Mouse (Mus musculus) cerebellum, adult 9-11 months (tissue): ENCODE data around the gene Gm20695.
"Not testable (repeated sequence)": the region's sequence is repeated elsewhere in the genome, so short reads cannot be mapped to it uniquely, and the experiment has no call there.

Experiments used
- DNase-seq: peaks from one replicate; pipeline ENCODE4 v3.0.0; 2022

The Gm20695 gene

DNA sequence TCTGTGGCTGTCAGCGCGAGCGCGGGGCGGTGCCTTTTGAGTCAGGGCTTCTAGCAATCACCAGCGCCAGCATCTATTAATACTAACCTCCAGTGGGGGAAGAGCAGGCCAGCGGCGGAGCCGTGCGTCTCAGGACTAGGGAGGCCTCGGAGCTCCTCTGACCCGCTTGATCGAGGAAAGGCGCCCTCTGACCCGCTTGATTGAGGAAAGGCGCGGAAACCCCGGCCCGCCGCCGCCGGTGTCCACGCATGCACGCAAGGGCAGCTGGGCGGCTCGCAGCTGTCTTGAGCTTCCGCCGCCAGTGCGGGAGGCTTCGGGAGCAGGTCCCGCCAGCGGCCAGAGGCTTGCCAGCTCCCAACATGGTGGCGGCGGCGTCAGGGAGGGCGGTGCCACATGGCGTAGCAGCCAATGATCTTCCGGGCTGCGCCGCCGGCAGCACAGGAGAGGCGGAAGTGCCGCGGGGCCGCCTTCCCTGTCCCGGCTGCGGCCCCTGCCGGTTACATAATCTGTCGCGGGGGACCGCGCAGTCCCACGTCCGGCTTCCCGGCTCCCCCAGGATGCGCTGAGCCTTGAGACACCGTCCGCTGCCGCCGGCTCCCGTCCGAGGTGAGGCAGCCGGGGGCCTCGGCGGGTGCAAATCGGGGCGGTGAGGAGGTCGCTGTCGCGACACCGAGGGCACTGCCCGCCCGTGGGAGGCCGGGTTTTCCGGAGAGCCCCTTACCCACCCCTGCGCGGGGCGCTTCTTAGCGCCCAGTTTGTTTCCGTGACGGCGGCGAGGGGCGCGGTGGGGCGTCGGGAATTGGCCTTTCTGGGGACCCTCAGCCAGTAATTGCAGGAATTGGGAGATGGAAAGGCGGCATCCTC lies at the start of gene Gm20695, which contains the start of gene Zfp597:
TSS of gene Gm20695 (plus strand) at position 448 of the 864 bp plus-strand sequence.
TSS of gene Zfp597 (minus strand) at position 361 of the 864 bp plus-strand sequence.
- peak; percentile 95 for DNase-seq

DNA sequence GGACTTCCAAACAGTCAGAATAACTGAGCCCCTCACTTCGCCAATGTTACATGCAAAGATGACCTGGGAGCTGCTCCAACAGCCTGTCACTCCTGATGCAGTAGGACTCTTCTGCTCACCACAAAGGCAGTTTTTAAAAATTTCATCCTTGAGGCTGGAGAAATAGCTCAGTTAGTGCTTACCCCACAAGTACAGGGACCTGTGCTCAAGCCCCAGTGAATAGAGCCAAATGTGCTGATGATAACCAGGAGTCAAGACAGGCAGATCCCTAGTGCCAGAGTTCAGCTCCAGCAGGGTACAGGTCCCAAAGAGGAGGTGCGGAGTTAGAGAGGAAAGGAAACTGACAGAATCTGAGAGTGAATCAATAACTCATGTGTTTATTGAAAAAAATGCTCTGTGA lies 49.0 kb upstream of the Gm20695 start:
- no peak for DNase-seq

DNA sequence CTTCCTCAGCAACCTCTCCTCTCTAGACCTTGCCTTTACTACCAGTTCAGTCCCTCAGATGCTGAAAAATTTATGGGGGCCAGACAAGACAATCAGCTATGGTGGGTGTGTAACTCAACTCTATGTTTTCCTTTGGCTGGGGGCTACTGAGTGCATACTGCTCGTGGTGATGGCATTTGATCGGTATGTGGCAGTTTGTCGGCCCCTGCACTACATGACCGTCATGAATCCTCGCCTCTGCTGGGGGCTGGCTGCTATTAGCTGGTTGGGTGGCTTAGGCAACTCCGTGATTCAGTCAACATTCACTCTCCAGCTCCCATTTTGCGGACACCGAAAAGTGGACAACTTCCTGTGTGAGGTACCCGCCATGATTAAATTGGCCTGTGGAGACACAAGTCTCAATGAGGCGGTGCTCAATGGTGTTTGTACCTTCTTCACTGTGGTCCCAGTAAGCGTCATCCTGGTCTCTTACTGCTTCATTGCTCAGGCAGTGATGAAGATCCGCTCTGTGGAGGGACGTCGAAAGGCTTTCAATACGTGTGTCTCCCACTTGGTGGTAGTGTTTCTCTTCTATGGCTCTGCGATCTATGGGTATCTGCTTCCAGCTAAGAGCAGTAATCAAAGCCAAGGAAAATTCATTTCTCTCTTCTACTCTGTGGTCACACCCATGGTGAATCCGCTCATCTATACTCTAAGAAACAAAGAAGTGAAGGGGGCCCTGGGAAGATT lies 45.1 kb upstream of the Gm20695 start:
- no peak for DNase-seq

DNA sequence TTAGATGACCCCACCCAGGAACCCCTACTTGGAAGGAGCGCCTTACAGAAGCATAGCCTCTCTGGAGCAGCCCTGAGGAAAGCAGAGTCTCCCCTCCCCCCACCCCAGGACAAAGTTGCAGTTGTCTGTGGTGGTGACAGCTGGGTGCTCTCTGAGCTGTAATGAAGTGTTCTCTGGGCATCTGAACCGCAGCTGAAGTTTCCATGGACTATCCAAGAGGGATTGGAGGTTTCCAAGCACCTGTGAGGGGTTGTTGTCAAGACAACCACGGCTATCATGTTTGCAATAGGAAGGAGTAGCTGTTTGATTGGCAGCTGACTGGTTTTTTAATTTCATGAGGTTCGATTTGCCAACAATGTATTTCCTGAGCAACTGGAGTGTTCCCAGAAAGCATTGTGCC lies 41.5 kb upstream of the Gm20695 start:
- no peak for DNase-seq

DNA sequence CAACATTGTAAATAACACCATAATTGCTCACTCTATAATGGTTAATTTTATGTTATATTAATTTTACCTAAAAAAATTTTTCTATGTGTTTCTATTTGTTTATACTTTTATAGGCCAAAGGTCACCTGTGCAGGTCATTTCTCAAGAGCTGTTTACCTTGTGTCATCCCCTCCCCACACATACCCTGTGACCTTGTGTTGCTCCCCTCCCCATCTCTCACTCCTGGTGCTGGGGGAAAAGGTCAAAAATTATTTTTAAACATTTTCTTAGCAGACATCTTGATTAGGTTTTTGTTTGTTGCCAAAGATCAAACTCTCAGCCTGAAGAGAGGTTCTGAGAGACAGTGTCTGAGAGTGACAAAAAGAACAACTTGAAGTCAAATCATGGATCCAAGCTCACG lies 40.7 kb upstream of the Gm20695 start:
- DNase-seq = no peak

DNA sequence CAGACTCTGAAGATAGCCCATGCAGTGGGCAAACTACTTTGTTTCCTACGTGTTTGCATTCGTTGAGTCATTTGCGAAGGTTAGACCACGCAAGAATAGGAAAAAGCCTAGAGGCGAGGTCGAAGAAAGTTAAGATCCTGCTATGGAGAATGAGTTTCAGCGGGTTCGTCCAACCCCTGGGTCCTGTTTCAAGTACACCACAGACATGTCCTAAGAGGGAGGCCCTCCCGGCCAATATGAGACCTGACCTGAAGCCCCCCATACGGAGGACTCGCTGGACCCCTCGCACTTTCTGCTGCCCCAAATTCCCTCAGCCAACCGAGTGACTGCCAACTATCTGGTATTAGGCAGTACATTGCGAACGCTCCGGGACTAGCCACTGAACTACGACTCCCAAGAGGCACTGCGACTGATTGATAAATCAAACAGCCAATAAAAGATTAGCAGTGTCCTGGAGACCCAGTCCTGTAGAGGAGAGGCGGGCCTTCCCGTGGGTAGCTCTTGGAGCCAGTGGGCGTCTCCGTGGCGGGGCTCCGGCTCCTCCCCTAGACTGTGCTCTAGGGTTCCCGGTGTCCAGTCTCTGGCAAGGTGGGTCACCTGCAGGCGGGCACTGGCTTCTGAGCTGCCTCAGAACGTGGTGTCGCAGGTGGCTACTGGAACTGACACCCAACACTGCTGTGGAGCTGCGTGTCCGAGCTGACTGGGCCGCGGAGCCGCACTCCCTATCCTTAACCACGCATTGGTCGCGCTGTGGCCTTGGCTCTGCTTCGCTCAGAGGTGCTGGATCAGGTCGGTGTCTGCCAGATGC lies 37.5 kb upstream of the Gm20695 start, which contains the start of gene Zfp174:
TSS of gene Zfp174 (plus strand) at position 558 of the 808 bp plus-strand sequence.
- DNase-seq = peak; percentile 98

DNA sequence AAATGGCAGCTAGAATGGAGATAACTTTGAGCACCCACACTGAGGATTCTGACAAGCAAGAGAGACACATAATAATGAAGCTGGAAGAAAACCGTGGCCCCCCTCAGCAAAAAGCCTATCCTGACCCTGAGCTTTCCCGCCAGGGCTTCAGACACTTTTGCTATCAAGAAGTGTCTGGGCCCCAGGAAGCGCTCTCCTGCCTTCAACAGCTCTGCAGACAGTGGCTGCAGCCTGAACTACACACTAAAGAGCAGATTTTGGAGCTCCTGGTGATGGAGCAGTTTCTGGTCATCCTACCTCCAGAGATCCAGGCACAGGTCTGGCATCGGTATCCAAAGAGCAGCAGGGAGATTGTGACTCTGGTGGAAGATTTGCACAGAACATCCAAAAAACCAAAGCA lies 36.6 kb upstream of the Gm20695 start:
- no peak for DNase-seq

DNA sequence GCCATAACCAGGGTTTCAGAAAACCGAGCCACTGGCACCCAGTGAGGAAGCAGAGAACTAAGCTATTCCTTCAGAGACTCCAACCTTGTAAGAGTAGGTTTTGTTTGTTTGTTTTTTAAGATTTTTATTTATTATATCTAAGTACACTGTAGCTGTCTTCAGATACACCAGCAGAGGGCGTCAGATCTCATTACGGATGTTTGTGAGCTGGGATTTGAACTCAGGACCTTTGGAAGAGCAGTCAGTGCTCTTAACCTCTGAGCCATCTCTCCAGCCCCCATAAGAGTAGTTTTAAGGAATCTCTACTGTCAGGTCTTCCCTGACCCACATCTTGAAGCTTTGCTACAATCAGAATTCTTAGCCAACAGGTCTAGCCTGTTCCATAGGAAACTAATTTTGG lies 36.0 kb upstream of the Gm20695 start:
- DNase-seq = no peak

DNA sequence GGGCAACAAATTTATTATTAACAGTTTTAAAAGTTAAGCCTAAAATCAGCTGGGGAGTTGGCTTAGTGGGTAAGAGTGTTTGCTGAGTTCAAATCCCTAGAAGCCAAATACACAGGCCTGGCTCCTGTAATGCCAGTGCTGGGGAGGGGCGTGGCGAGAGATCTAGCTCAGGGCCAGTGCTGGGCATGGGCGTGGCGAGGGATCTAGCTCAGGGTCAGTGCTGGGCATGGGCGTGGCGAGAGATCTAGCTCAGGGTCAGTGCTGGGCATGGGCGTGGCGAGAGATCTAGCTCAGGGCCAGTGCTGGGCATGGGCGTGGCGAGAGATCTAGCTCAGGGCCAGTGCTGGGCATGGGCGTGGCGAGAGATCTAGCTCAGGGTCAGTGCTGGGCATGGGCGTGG lies 33.1 kb upstream of the Gm20695 start:
- DNase-seq = not testable (repeated sequence)

DNA sequence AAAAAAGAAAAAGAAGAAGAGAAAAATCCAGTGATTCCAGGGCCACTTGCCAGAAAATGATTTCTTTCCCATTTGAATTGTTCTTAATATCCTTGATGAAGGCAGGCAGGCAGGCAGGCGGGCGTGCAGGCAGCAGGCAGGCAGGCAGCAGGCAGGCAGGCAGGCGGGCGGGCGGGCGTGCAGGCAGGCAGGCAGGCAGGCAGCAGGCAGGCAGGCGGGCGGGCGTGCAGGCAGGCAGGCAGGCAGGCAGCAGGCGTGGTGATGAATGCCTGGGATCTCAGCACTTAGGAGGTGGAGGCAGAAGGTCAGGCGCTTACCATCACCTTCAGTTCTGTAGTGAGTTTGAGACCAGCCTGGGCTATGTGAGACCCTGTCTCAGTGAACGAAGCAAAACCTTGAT lies 31.9 kb upstream of the Gm20695 start:
- DNase-seq = no peak

DNA sequence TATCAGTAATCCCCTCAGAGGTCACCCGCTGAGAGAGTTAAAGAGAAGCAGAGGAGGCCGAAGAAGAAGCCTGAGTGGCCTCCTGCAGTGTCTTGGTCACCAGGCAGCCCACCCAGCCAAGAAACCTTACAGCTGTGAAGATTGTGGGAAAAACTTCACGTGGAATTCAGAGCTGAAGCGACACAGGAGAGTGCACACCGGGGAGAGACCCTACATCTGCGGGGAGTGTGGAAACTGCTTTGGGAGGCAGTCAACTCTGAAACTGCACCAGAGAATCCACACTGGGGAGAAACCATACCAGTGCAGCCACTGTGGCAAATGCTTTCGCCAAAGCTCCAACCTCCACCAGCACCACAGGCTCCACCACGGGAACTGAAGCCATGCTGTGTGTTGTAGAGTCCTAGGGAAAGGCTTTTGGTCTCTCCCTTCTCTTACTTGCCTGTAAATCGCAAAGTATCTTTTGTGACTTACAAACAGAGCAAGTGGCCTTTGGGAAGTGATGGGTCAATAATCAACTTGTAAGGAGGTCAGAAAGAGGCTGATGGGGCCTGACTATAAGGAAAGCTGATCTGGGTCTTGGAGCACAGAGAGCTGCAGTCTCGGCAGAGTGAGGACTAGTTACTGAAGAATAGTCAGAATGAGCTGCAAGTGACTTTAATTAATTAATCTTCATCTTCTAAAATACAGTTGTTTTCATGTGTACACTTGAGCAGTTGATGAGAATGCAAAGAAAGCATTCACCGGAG lies 29.8 kb upstream of the Gm20695 start:
- DNase-seq = no peak

DNA sequence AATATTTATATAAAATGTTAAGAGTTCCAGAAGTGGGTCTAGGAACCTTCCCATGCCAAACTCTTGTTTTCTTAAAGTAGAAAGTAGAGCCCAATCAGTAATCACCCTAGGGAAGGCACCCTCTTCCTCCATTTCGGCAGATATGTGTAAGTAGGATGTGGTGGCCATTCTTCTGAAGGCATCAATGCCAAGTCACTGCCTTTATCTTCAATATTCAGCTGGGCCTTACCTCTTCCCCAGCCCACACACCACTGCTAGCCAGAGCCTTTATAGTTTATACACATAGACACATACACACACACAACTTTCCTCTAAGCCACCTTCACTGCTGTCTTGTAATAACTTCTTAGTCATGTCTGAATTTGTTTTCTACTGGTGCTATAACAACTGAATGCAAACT lies 28.7 kb upstream of the Gm20695 start:
- DNase-seq = no peak

DNA sequence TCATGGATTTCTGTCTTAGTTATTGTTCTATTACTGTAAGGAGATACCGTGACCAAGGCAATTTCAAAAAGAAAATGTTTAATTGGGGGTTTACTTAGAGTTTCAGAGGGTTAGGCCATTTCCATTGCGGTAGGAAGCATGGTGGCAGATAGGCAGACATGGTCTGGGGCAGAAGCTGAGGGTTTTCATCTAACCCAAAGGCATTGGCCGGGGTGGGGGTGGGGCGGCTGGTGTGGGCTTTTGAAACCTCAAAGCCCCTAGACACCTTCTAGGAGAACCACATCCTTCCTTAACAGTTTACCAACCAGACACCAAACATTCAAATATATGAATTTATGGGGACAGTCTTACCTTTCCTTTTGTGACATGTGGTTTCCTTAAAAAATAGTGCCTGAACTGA lies 25.2 kb upstream of the Gm20695 start:
- no peak for DNase-seq

DNA sequence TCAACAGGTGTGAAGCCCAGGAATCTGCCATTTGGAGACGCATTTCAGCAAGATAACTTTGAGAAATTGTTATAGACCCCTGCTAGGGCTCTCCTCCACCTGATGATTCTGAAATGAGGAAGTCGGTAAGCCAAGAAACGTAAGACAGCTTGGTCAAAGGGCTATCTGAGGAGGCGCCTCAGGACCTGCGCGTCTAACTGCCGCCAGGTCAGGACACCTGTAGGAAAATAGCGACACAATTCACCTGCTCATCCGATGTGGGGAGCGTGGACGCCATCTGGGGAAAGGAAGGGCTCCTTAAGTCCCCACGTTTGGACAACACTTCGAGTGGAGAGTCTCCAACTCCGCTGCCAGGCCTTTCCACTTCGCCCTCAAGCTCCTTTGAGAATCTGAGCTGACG lies 12.6 kb upstream of the Gm20695 start:
- no peak for DNase-seq

DNA sequence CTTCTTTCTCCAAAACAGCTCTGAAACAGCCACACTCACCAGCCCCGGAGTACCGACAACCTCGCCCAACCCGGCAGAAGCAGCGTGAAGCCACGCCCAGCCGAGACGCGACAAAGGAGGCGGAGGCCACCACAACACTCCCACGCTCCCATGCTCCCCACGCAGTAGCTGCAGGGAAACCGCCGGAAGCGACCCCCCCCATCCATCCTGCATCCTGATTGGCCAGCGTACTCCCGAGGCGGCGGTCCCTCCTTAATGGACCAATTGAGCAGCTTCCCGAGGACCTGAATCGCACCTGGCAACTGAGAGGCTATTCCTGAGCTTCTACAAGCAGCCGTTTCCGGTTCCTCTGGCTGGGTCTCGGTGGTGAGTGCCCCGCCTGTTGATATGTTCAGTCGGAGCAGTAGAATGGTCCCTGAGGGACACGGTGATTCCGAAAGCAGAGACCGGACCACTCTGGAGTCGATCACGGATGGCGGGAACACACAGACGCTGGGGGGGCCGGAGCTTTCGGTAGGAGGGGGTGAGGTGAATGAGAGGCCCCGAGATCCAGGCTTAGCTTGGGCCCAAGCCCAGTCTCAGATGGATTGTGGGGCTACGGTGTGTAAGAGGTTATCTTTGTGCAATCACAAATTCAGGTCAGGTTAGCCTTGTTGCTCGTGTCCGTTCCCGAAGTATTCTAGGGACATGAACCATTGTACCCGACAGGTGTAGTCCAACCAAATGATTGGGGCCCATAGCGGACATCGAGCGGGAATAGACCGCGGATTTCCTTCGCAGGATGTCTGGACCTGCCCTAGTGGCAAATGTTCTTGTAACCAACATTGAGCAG lies 12.0 kb upstream of the Gm20695 start, which contains the start of gene Naa60:
TSS of gene Naa60 (plus strand) at position 160 of the 832 bp plus-strand sequence.
- peak; percentile 93 for DNase-seq

DNA sequence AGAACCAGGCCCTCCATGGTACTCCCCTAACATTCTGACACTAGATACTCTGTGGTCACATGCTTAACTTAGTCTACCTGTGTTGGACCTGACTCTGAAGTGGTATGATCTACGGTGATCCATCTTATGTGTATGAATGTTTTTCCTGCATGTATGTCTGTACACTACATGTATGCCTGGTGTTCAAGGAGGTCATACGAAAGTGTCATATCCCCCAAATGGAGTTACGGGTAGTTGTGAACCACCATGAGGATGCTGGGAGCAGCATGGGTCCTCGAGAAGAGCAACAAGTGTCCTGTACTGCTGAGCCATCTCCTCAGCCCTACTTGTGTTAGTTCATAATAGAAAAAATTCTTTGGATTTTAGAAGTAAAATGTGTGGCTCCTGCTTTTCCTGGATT lies 8.1 kb upstream of the Gm20695 start:
- DNase-seq = no peak

DNA sequence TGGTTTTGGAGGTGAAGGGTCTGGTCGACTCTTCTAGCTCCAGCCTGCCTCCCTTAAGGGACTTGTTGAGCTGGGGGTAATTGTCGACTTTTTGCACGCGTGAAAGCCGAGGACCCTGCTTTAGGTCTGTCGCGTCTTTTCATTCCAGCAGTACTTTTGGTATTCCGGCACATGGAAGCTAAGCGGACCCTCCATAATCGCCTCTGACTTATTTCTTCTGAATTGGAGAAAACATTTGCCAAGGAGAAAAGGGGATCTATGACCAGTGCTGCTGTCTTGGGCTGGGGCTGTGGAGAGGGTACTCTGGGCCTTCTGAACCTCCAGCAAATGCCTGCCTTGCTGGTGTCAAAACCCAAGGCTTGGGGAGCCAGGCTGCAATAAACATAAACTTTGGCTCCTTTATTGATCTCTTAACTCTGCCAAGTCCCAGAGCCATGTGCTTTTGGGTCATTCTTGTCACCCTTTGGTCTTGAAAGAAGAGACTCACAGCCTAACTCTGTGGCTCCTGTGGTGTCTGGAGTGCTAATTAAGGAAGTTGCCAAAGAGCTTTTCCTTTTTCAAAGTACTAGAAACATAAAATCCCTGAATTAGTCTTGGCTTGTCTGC lies 720 bp downstream of the Gm20695 start:
- peak; percentile 44 for DNase-seq

DNA sequence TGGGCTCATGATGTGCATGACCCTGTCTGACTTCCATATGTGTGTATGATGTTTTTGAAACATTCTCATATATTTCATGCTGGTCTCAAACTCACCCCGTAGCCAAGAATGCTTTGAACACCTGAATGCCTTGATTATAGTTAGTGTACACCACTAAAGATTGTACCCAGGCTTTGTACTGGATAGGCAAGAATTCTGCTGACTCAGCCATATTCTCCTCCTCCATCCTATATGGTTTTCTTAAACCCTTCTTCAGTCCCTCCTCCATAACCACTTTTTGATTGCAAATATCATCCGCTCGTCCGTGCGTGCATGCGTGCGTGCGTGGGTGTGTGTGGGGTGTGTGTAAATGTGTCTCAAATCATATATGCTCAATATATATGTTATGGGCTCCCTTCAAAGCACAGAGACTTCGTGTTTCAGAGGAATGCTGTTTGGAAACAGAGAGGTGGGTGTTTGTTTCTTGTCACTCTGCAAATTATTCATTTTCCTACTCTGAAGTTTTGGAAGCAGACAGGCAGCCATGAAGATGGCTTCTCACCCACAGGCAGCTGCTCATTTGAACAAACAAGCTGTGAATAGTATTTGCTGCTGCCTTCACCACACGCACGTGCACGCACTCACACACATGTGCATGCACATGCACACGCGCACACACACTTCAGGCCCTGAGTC lies 7.3 kb downstream of the Gm20695 start:
- DNase-seq = no peak

DNA sequence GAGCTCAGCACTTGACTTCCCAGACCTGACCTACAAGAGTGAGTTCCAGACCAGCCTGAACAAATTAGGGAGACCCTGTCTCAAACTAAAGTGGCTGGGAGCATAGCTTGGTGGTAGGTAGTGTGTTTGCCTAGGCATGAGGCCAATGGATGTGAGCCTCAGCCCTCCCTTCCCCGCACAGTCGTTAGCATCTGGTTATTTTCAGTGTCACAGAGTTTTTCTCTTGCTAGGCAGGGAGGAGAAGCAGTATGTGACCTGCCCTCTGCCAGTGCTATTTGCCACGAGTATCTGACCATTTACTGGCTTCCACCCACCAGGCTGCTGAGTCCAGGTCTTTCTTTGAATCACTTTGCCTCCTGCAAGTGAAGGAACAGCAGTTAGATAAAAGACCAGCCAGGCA lies 9.3 kb downstream of the Gm20695 start:
- DNase-seq = no peak

DNA sequence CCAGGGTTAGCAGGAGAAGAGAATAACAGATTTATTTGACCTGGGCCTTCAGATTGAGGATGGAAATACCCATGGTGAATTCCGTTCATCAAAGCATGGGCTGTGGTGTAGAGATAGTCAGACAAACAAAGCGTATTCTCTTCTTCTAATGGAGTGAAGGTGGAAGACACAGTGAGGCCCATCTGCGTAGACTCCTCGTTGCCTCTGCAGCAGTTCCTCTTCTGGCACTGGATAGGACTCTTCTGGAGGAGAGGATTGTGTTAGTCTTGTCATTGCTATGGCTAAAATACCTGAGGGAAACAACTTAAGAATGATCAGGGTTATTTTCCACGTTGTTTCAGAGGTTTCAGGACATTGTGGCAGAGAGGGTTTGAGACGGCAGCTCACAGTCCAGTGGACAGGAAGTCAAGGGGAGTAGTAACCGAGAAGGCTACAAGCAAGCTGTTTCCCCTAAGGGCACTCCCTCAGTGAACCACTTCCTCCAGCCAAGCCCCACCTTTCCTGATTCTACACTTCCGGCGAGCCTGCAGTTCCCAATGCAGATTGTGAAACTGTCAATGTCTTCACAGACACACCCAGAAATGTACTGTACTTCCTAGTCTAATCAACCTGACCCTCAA lies 10.8 kb downstream of the Gm20695 start:
- no peak for DNase-seq
